Mouse (Mus musculus): ENCODE measurements around the gene Rrnad1.

DNA sequence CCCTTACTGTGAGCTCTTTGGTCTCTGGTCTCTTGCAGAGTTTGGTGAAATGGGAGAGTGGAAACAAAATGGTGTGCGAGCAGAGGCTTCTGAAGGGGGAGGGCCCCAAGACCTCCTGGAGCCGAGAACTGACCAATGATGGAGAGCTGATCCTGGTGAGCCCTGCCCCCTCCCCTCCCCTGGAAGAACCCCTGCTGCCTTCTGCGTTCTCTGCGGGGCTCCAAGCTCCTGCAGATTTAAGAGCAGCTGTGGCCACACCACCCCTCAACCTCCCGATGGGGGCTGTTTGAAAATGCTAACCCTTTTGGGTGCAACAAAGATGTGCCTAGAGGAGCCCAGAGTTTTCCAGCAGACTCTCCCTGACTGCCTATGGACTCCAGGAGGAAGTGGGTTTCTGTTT lies 21.9 kb upstream of the Rrnad1 start:
- TF ChIP-seq CTCF (IDR thresholded peaks at IDR 0.05; ENCODE audit: low read depth, low read length): no peak
- no peak for TF ChIP-seq GATA2 (IDR thresholded peaks at IDR 0.05; ENCODE audit: borderline replicate concordance, low read depth, low read length)
- TF ChIP-seq GATA1 (IDR thresholded peaks at IDR 0.05; ENCODE audit: borderline replicate concordance, low read length): no peak
- TF ChIP-seq TAL1 (conservative IDR thresholded peaks at IDR 0.05; ENCODE audit: low read depth, low read length): no peak
- TF ChIP-seq POLR2AphosphoS5 (IDR thresholded peaks at IDR 0.05; ENCODE audit: insufficient replicate concordance, low read depth, low read length): no peak

All from G1E (cell line).